Mouse (Mus musculus) heart, adult 8-10 months (tissue): ENCODE measurements around the gene Celf5. TPM values are rescaled to one million over a fixed set of nuclear protein-coding genes. Genes with fewer than 3 reads are reported as not detected.

Source experiments
- DNase-seq: peaks from one replicate; pipeline ENCODE4 v3.0.0; 2022; ENCODE audit warnings: low spot score
- total RNA-seq, 4 experiments: library from RNA; stranded (reverse); gene quantifications; 2 replicates each; pipeline ENCODE4 v1.2.4; 2022

Gene Celf5
- total RNA-seq, 4 experiments from 2014 or later: 0.12 to 0.29 TPM; not detected in 2

DNA sequence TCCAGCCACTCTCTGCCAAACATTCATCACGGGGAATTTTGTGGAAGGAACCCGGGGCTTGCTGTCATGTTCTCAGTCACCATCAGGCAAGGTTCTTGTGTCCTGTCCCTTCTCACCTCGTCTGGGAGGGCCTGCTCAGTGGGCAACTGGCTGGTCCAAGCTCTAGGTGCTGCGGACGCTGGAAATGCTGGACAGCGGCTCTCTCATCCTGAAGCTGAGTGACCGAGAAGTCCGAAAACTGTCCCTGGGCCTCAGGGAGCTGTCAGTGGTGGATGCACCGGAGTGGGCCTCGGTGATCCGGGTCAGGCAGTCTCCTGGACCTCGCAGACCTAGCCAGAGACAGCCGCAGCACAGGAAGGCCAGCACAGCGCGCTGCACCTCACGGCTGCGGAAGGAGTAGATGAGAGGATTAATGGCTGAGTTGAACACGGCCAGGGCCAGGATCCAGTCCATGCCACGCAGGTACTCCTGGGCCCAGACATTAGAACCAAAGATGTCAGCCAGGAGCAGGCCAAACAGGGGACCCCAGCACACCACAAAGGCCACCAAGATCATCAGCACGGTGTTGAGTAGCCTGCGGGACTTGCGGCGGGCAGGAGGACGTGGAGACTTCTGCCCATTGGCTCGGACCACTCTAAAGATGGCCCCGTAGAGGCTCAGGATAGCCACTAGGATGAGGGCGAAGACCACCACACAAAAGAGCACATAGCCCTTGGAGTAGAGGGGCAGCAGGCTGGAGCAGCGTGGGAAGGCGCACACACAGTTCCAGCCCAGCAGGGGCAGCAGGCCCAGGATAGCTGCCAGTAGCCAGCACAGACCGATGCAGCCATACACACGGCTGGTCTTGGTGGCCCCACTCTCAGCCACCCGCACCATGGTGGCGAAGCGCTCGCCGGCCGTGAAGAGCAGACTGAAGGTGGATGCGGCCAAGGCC, 16.1 kb upstream of the Celf5 start:
- DNase-seq: no peak

DNA sequence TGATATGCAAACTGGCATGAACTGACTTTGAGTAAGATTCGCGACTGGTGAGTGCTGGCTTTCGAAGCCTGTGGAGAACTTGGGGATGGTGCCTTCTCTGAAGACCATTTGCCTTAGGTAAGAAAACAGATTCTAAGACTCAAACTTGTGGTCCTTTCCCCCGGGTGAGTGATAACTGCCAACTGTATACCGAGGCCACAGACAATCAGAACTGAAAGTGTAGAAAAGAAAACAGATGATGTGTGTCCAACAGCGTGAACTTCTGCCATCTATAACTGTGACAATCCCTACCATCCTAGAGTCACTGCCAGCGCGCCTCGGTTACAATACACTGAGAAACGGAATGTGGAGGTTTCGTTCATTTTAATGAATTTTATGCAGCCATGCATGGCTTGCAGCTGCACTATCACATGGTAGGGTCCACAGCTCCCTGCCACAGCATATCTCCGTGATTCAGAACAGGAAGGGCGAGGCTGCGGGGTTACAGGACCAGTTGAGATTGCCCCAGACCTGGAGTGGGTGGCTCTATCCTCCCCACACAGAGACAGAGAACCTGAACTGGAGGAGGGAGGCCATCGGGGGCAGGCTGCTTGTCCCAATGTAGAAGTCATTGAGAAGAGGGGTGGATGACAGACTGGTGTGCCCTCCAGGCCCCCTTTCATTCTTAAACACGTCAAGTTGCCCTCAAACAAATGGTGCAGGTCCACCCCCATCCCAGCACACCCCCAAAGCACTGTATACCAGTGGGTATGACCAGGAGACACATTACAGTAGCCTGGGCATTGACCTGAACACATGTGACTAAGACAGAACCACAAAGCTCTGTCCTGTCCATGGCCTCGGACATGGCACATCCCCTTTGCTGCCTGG, 15.1 kb upstream of the Celf5 start:
- no peak for DNase-seq

DNA sequence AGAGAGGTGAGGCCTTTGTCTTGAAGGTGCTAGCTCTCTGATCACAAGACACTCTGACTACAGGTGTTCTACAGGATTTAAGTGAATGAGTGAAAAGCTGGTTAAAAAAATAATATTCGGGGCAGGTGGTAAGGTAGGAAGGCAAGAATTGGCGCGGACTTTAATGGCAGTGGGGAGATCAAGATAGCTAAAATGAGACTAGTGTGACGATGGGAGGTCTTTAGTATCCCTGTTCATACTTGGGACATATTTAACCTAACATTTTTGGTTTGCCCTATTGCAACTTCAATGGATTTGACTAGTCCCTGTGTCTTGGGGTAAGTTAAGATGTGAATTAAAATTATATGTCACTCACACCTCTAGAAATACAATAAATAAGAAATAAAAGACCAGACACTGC, 14.5 kb upstream of the Celf5 start:
- DNase-seq: no peak

DNA sequence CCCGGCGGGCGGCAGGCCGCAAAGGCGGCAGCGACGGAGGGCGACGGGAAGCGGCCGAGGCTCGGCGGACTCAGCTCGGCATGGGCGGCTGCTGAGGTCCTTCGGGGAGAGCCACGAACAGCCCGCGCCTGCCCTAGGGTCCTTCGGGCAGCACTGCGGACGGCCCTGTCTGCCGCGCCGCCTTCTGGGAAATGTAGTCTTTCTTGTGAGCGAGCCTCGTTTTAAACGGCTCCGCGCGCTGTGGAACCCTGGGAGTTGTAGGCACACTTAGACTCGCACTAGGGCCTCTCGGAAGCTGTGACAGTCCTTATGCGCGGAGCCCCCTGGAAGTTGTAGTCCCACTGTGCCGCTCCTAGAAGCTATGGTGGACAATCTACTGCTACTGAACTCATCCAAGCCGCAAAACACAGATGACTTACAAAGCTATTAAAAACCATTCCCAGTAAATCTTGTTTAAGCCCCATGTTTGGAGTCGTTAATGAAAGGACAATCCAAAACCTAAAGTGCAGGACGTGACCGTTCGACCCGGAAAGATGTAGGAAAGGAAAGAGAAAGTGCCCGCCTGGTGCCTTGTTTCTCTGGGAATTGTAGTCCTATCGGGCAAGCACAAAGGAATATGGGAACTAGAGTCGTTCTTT, 13.9 kb upstream of the Celf5 start, which contains the start of gene Ncln:
Gene Ncln, minus strand, starts transcription at position 129 of the 638 bp plus-strand sequence.
- DNase-seq: peak; percentile 98

DNA sequence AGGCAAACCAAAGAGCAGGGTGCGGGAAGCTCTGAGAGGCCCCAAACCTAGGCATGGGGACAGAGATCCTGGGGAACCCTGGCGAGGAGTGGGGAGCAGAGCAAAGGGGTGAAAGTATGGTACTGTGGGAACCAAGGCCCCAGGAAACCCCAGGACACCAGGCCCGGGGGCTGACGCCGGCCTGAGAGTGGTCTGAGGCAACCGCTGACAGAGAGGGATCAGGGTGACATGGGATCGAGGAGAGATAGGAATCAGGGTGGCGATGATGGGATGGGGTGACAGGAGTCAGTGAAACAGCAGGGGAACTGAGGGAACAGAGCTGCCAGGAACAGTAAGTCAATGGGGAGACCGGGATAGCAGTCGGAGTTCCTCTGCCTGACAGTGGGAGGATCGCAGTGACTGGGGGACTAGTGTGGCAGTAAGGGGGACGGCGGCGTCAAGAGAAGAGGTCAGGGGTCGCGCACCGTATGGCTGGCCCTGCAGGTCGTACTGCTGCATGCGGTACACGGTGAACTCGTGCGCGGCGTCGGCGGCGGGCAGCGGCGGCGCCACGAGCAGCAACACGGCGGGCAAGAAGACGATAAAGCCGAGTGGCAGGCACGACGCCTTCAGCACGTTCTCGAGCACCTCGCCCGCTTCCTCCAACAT, 13.2 kb upstream of the Celf5 start:
- DNase-seq: no peak

DNA sequence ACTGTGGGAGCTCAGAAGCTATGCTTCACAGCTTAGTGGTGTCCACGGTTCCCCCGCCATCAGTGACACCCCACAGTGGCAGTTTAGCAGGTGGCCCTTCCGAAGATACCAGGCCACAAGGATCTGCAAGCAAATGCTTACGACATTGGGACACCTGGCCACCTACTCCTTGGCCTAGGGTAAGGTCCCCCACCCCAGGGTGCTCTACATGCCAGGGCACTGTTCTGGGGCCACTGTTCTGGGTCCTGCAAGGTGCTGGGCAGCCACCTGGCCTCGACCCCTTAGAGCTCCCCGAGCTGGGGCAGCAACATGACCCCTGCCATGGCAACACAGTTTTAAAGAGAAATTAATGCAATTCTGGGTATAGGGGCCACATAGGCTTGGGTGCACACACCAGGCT, 12.6 kb upstream of the Celf5 start:
- no peak for DNase-seq

- no peak for DNase-seq
Measured at GRCm38 (mm10) chr10:81494260-81495041, 11.9 kb upstream of the Celf5 start.

GRCm38 (mm10) chr10:81493601-81494220, 11.2 kb upstream of the Celf5 start:
- no peak for DNase-seq

DNA sequence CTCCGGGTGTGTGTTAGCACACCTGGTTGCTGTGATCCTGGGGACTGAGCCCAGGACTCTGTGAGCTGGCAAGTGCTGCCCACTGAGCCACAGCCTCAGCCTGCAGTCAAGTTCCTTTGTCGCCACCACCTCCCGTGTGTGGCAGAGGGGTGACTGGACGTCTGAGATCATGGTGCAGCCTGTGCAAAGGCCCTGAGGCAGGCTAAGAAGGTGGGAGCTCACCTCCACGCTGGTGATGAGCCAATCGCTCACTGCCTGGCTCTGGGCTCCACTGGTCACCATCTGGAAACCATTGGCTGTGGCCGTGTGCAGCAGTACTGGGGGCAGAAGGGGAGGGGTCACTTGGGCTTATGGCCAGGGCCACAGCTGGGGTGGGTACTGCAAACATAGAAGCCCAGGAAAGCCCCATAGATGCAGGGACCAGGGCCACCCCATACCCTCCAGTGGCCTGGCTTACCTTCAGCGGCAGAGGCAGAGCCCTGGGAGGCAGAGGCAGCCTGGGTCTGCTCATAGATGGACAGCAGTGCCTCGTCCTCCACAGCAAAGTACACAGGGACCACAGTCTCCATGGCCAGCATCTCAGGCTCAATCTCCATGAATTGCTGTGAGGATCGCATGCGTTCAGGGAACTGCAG, 10.2 kb upstream of the Celf5 start:
- no peak for DNase-seq

GRCm38 (mm10) chr10:81491018-81491417, 8.5 kb upstream of the Celf5 start:
- DNase-seq: no peak

DNA sequence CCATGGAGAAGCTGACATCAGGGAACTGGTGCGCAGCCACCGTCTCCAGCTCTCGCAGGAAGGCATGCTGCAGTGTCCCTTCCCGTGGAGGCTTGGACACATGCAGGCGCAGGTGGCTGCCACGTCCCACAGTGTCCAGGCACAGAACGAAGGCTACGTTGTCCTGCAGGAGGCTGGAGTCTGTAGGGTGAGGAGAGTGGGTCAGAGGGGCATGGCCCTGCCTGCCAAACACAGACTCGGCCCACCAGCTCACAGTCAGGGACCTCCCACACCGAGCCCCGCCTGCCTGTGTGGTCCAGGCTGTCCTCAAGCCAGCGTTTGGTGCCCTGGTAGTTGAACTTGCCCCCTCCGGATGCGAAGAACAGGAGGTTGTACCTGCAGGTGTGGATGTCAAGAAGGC, 7.4 kb upstream of the Celf5 start:
- DNase-seq: no peak

GRCm38 (mm10) chr10:81488081-81488480, 5.6 kb upstream of the Celf5 start:
- DNase-seq: no peak

DNA sequence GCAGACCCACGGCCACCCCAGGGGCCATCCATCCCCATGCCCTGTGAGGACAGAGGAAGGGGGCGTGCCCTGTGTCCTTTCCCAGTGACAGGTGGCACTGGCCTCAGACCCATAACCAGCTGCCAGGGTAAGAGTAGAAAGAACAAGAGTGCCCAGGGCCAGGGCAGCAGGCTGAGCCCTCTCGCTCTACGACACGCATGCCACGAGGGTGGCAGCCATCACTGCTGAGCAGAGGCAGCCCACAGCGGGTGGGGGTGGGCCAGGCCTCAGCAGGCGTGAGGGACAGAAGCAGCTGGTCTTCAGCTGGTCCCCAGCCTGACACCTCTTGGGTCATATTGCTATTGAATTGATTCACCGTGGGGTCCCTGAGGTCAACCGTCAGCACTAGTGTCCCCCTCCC, 4.0 kb upstream of the Celf5 start:
- DNase-seq: no peak

GRCm38 (mm10) chr10:81485479-81486018, 3.0 kb upstream of the Celf5 start:
- DNase-seq: no peak

DNA sequence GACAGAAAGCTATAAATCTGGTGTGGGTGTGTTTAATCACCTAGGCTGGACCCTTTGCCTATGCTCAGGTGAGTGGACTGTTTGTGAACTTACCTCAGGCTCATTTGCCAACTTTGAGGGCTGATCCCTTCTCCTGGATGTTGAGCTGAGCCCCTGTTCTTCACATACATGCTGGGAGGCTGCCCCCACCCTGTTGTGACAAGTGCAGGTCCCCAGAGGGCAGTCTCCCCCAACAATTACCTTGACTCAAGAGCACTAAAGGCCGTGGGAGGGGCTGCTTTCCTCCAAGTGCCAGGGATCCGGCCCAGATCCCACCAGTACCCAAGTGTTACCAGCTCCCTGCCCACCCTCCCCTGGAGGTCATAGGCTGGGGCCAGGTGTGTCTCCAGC, 2.5 kb upstream of the Celf5 start:
- DNase-seq: no peak

DNA sequence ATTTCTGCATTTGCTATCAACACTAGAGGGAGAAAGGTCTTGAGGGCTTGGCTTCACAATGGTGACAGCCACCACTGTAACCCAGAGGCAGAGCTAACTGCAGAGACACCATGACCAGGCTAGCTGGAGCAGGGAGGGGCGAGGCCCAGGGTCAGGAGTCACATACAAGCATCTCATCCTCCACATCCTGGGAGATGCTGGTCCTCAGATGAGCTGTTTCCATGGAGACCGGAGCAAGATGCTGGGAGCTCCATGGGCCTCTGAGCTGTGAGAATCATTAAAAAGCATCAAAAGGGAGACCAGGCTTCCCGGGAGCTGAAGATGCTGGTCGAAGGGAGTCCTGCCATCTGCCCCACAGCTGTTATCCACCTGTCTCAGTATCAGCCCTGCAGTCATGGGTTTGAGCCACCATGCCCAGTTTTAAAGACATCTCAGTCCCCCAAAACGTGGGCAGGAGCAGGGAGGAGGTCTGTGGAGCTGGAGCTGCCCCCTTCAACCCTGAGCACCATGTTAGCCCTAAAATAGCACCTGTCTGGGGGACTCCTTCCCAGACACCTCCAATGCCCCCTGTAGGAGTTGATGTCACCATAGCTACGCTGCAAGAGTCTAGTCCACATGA, 2.0 kb upstream of the Celf5 start:
- DNase-seq: no peak

DNA sequence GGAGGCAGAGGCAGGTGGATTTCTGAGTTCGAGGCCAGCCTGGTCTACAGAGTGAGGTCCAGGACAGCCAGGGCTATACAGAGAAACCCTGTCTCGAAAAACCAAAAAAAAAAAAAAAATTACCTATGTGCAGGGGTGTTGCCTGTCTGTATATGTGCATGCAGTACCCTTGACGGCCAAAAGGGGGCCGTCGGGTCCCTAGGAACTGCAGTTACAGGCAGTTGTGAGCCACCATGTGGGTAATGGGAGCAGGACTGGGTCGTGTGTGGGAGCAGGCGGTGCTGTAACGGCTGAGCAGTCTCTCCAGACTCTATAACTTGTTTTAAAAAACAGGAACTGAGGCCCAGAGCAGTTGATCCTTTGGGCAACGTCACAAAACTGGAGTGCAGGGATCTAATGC, 1.5 kb upstream of the Celf5 start:
- DNase-seq: no peak

DNA sequence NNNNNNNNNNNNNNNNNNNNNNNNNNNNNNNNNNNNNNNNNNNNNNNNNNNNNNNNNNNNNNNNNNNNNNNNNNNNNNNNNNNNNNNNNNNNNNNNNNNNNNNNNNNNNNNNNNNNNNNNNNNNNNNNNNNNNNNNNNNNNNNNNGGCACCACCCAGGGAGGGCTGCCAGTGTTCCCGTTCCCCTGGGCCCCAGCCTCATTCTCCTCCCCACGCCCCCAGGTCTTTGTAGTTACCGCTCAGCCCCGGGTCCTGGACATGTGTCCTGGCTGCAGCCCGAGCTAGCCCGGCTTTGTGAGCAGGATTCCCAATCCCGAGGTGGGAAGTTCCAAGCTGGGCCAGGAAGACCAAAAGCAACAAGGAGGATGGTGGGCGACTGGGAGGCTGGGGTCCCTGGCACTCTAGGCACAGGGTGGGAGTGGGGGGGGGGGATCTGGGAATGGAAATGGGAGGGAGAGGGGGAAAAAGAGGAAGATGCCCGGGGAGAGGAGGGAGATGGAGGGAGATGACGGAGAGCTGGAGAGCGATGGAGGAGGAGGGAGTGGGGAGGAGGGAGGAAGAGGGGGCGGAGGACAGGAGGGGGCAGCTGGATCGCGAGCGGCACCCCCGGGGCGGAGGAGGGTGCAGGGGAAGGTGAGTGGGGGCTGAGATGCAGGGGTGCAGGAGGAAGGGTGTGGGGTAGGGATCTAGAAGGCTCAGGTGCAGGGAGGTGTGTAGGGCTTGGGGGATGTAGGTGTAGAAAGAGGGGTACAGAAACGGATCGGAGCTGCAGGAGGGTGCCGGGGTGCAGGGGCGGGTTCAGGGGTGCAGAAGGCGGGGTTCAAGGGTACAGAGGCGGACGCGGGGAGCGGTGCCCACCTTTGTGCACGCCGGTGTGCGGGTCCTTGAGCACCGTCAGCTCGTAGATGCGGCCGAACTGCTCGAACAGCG, 640 bp downstream of the Celf5 start:
- no peak for DNase-seq
